Mouse (Mus musculus) C2C12 (cell line): ENCODE data around the gene Zfand3. TPM values are rescaled to one million over a fixed set of nuclear protein-coding genes. Genes with fewer than 3 reads are reported as not detected.

ENCODE experiments used
- H3K27me3 ChIP-seq: one replicate; pipeline ENCODE4 v1.6.1; 2011; ENCODE audit not compliant: control insufficient read depth, insufficient read depth, insufficient read length
- H3K36me3 ChIP-seq: one replicate; pipeline ENCODE4 v1.6.1; 2011; ENCODE audit not compliant: control insufficient read depth, insufficient read depth
- H3K4me3 ChIP-seq: one replicate; pipeline ENCODE4 v1.5.1; 2011; ENCODE audit warnings: mild to moderate bottlenecking, control low read depth; ENCODE audit not compliant: poor library complexity, insufficient read depth, severe bottlenecking
- H3K79me2 ChIP-seq: one replicate; pipeline ENCODE4 v1.6.1; 2011; ENCODE audit not compliant: control insufficient read depth, insufficient read depth
- H3K79me3 ChIP-seq: one replicate; pipeline ENCODE4 v1.6.1; 2011; ENCODE audit warnings: low read depth, control low read depth
- H3ac ChIP-seq: one replicate; pipeline ENCODE3; 2011; ENCODE audit warnings: low read depth; ENCODE audit not compliant: control insufficient read depth, insufficient read length
- CEBPB ChIP-seq: IDR thresholded peaks from one replicate; pipeline ENCODE4 v1.6.1; 2011; ENCODE audit warnings: low read depth, mild to moderate bottlenecking, control low read depth, moderate library complexity
- CTCF ChIP-seq: IDR thresholded peaks from one replicate; pipeline ENCODE4 v1.5.1; 2011; ENCODE audit not compliant: control insufficient read depth, insufficient read depth, insufficient read length
- FOSL1 ChIP-seq: IDR thresholded peaks from one replicate; pipeline ENCODE4 v1.8.0; 2011; ENCODE audit warnings: mild to moderate bottlenecking, low read length; ENCODE audit not compliant: poor library complexity, insufficient read depth, severe bottlenecking
- MAX ChIP-seq: IDR thresholded peaks from one replicate; pipeline ENCODE4 v1.6.1; 2011; ENCODE audit warnings: mild to moderate bottlenecking, control low read depth
- MYOD1 ChIP-seq: IDR thresholded peaks from one replicate; pipeline ENCODE4 v1.6.1; 2011; ENCODE audit warnings: low read depth; ENCODE audit not compliant: control insufficient read depth, insufficient read length
- MYOG ChIP-seq: IDR thresholded peaks from one replicate; pipeline ENCODE4 v1.6.1; 2011; ENCODE audit not compliant: control insufficient read depth, insufficient read length; ENCODE audit errors: extremely low read depth
- USF1 ChIP-seq: IDR thresholded peaks from one replicate; pipeline ENCODE4 v1.6.1; 2011; ENCODE audit warnings: low read depth, mild to moderate bottlenecking, control low read depth, moderate library complexity
- polyA plus RNA-seq: library from polyadenylated mRNA; unstranded; fragments of >200 nt; fragmentation: generic; extraction: Trizol; gene quantifications from one replicate; pipeline ENCODE4 v1.2.1, GENCODE M21; 2012; ENCODE audit warnings: missing spikeins

Gene Zfand3
- polyA plus RNA-seq, 1 experiment: 78.6 TPM

DNA sequence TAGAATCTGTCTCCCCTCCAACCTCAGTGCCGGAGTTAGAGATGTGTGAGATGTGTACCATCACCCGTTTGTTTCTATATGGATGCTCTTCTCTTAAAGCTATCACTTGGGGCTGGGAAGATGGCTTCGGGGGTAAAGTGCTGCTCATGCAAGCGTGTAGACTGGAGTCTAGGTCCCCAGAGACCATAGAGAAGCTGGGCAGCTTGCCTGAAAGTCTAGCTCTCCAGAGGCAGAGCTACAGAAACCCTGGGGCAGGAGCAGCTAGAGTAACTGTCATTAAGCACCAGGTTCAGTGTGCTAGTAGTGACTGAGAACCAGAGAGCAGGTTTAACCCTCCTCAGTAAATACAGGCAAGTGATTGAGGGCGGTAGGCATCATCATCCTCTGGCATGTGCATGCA, 51.7 kb downstream of the Zfand3 start:
- Histone ChIP-seq H3K79me2 (peaks cover 93% of the 10 kb centered on the region), H3ac (no peak overlapping the region), H3K36me3 (peaks cover 8% of the 10 kb centered on the region), H3K4me3 (no peak overlapping the region), H3K27me3 (no peaks in the 10 kb centered on the region), H3K79me3 (peaks cover 70% of the 10 kb centered on the region)
- TF ChIP-seq FOSL1: no peak
- no peak for TF ChIP-seq CEBPB
- no peak for TF ChIP-seq CTCF
- no peak for TF ChIP-seq USF1
- TF ChIP-seq MAX: no peak
- TF ChIP-seq MYOG: no peak
- TF ChIP-seq MYOD1: no peak

DNA sequence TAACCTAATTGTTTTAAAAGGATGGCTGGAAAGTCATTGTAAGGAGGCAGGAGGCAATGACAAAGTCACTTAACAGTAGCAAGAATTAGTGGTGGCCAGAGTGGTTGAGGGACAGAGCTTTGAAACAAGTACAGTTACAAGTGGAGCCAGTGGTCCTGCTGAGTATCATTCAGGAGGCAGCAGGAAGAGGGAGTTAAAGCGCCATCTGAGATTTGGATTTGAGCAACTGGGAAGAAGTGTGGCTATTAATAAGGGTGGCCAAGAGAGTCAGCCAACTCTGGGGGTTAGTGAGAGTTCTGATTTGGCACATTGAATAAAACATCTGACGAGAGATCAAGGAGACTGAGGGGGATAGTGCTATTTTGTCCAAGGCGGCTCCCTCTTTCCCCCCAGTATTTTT, 54.1 kb downstream of the Zfand3 start:
- Histone ChIP-seq H3K36me3 (peaks cover 16% of the 10 kb centered on the region), H3K79me2 (peaks cover 90% of the 10 kb centered on the region), H3K79me3 (peaks cover 63% of the 10 kb centered on the region), H3ac (no peak overlapping the region), H3K27me3 (no peaks in the 10 kb centered on the region), H3K4me3 (no peak overlapping the region)
- TF ChIP-seq USF1 (no peak), CEBPB (no peak), MYOD1 (no peak), MAX (no peak), CTCF (no peak), MYOG (no peak), FOSL1 (no peak)

DNA sequence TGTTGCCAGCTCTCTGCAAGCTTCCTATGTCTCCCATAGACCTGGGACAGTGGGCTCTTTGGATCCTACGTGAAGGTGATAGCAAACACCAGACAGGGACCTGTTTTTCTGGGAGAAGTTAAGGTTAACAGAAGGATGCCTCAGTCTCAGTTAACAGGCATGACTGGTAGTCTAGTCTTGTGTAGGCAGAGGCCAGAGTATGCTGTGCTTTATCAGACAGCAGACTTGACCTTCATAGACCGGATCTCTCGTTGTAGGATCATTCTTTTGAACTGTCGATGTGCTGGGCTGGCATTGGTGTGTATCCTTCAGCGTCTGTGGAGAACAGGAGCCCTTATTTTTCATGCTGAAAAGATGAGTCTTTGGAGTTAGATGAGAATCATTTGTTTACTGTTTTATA, 54.5 kb downstream of the Zfand3 start:
- Histone ChIP-seq H3ac (no peak overlapping the region), H3K4me3 (no peak overlapping the region), H3K79me2 (peaks cover 90% of the 10 kb centered on the region), H3K79me3 (peaks cover 62% of the 10 kb centered on the region), H3K36me3 (peaks cover 14% of the 10 kb centered on the region), H3K27me3 (no peaks in the 10 kb centered on the region)
- TF ChIP-seq USF1: no peak
- no peak for TF ChIP-seq MYOD1
- TF ChIP-seq CEBPB: no peak

DNA sequence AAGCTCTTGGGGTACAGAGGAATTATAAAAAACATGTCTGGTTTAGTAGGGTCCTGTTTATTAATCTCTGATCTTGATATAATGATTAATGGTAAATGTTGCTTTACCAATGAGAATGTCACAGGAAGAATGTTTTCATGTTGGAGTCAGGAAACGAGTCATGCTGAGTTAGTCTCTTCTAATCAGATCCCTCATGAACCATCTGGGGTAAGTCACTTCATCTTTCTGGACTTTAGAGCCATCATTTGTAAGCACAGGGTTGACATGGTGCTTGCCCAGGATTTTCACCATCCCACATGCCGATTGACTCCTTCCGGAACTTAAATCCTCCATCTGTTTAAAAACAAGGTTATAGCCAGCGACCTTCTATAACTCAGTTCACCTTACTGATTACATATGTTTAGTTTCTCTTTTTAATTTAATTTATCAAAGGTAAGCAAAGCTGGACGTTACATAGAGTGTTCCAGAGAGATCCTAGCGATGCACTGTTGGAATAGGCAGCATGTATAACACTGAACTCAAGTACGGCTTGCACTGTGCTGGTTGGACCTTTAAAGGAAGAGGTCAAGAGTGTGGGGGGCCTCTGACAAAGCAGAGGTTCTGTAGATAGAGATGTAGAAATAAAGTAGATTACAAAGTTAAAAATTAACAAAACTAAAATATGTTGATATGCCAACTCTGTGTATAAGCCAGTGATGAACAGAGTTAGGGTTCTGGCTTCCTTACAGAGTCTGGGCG, 56.7 kb downstream of the Zfand3 start:
- H3K36me3 ChIP-seq: peaks cover 9% of the 10 kb centered on the region
- TF ChIP-seq FOSL1 (no peak), MYOD1 (no peak), CTCF (no peak), USF1 (no peak), CEBPB (no peak), MAX (no peak), MYOG (no peak)

DNA sequence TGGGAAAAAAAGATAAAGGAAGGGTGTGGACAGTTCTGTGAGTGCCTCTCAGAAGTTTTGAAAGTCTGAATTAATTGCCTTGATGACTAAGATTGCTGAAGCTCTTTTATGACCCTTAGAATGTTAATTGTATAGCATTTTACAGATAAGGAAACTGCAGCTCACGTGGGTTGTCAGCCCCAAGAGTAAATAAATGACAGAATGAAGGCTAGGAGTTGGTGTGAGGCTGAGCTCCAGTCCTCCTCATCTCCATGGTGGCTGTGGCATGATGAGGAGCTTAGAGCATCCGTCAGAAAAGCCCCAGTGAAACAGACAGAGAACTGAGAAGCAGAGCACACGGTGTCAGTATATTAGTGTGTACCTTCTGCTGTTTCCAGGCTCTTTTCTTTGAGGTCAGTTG, 59.3 kb downstream of the Zfand3 start:
- Histone ChIP-seq H3K27me3 (no peaks in the 10 kb centered on the region), H3K4me3 (no peak overlapping the region), H3ac (no peak overlapping the region), H3K36me3 (peaks cover 12% of the 10 kb centered on the region), H3K79me3 (peaks cover 35% of the 10 kb centered on the region), H3K79me2 (peaks cover 92% of the 10 kb centered on the region)
- TF ChIP-seq USF1 (no peak), MYOG (no peak), CTCF (no peak), FOSL1 (no peak), MYOD1 (no peak), MAX (no peak), CEBPB (no peak)

More for the DNA sequence above, 56.7 kb downstream of the Zfand3 start:
- Histone ChIP-seq H3K27me3 (no peaks in the 10 kb centered on the region), H3K4me3 (no peak overlapping the region), H3K79me3 (peaks cover 41% of the 10 kb centered on the region), H3ac (no peak overlapping the region), H3K79me2 (peaks cover 90% of the 10 kb centered on the region)

DNA sequence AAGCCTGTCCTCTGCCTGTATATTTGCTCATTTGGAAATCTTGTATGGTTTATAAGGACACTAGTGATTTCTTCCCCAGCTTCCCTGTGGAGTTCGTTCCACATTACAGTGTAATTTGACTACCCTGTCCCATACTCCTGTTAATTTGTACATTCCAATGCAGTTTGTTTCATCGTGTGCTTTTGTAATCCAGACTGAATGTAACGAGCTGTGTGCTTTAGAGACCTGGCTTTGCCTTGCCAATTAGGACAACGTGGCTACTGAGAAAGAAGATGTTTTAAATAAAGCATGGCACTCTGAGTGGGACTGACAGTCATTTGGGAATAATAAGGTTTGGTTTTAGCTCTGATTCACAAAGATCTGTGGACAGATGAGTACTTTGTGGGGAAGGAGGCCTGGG, 60.2 kb downstream of the Zfand3 start:
- TF ChIP-seq USF1 (no peak), CTCF (no peak), MYOG (no peak), MYOD1 (no peak), MAX (no peak), CEBPB (no peak), FOSL1 (no peak)
- no peaks in the 10 kb centered on the region for H3K27me3 ChIP-seq

More for the DNA sequence above, 60.2 kb downstream of the Zfand3 start:
- no peak overlapping the region for H3K4me3 ChIP-seq
- peaks cover 92% of the 10 kb centered on the region for H3K79me2 ChIP-seq
- no peak overlapping the region for H3ac ChIP-seq
- H3K79me3 ChIP-seq: peaks cover 29% of the 10 kb centered on the region
- peaks cover 17% of the 10 kb centered on the region for H3K36me3 ChIP-seq
